Mouse (Mus musculus) neutrophil, adult 65 days (primary cell): ENCODE data around the gene Pitpna. TPM values are rescaled to one million over a fixed set of nuclear protein-coding genes. Genes with fewer than 3 reads are reported as not detected.

Source experiments
- total RNA-seq: library from RNA; stranded (reverse); gene quantifications from 2 replicates; pipeline ENCODE4 v1.2.4, GENCODE M21; 2023

The Pitpna gene
- 231 and 247 TPM in 2 replicates for total RNA-seq

DNA sequence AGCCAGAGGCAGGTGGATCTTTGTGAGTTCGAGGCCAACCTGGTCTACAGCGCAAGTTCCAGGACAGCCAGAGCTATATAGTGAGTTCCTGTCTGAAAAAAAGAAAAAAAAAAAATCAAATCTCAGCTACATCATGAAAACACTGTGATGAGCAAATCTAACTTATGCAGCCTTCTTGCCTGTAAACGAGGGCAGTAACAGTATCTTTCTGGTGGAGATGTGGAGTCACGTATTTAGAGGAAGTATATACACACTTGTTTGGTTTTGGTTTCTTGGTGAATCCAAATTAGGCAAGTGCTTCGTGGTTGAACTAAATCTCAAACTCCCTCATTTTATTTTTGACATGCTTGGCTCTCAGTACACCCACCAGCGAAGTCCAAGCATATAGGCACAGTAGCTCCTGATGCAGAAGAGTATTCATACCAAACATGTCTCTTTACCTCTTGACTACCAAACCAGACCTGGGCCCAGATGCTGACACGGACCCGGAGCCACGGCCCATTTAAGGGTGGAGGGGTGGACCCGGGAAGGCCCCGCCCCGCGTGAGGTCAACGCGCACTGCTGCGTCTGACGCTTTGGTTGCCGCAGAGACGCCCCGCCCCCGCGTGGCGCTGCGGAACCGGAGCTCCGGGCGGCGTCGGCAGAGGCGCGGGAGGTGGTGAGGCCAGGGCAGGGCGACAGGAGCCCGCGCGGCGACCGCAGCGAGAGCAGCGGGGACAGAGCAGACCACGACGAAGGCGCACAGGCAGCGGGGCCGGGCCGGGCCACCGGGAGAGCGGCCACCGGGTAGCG is at the start of gene Pitpna:
TSS of gene Pitpna (plus strand) at position 605 of the 792 bp plus-strand sequence.

DNA sequence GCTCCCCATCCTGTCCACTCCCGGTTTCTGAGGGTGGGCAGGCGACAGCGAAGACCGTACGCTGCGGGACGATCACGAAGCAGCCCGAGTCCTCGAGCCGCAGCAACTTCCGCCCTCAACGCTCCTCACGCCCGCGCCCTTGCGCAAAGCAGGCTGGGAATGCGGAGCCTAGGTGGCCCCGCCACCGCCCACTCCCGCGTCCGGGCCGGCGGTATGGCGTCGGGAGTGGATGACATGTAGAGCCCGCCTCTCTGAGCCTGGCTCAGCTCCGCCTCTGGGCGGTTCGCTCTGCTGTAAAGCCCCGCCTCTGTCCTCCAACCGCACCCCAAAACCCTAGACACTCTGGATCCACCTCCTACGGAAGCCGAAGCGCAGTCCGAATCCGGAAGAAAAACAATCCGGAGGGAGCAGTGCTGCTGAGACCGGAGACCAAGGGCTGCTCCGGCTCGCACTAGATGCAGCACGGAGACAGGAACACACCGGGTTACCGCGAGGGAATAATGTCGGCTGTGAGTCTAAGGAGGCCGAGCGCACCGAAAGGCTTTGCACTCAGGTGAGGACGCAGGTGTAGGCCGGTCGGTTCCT is 42.8 kb downstream of the Pitpna start, which contains the start of gene Inpp5k:
TSS of gene Inpp5k (plus strand) at position 344 of the 585 bp plus-strand sequence.

DNA sequence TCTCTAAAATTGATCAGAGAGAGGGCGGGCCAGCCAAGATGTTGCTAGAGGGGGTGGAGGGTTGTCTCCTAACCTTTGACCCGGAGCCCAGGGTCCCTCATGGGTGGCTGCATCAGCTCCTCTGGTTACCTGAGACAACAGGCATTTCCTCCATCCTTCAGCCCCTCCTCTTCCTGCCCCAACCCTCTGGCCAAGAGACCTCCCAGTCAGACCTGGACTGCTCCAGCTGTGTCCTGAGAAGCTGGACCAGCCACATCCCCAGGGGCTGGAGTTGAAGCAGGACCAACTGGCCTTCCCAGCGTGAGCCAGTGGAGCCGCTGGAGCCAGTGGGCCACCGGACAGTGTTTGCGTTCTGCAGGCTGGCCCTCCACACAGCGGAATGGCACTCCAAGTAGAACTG is 62.4 kb downstream of the Pitpna start, which contains the start of gene Myo1c:
TSS of gene Myo1c (plus strand) at position 194 of the 400 bp plus-strand sequence.

Other genes starting within 250 kb of the Pitpna start
- 46.0 and 60.1 TPM in 2 replicates for gene Rpa1, start 239.8 kb upstream of the Pitpna start, total RNA-seq
- gene Smyd4, start 239.7 kb upstream of the Pitpna start, total RNA-seq = 2.2 and 2.4 TPM in 2 replicates
- gene Serpinf1, start 165.4 kb upstream of the Pitpna start, total RNA-seq = 12.8 and 20.2 TPM in 2 replicates
- 0.28 TPM in 1 of 2 replicates, not detected in the other for gene Serpinf2, start 148.5 kb upstream of the Pitpna start, total RNA-seq
- gene Wdr81, start 133.4 kb upstream of the Pitpna start, total RNA-seq = 27.5 and 41.1 TPM in 2 replicates
- gene Tlcd2, start 126.4 kb upstream of the Pitpna start, total RNA-seq = 5.6 and 7.5 TPM in 2 replicates
- gene Prpf8, start 101.3 kb upstream of the Pitpna start, total RNA-seq = 101 and 113 TPM in 2 replicates
- 0.84 and 0.85 TPM in 2 replicates for gene Rilp, start 78.0 kb upstream of the Pitpna start, total RNA-seq
- gene Scarf1, start 74.6 kb upstream of the Pitpna start, total RNA-seq = 0.79 and 1.1 TPM in 2 replicates
- 48.8 and 80.5 TPM in 2 replicates for gene Slc43a2, start 56.4 kb upstream of the Pitpna start, total RNA-seq
- gene Inpp5k, start 42.9 kb downstream of the Pitpna start, total RNA-seq = 101 and 111 TPM in 2 replicates
- 50.0 and 62.0 TPM in 2 replicates for gene Myo1c, start 62.4 kb downstream of the Pitpna start, total RNA-seq
- gene Crk, start 91.2 kb downstream of the Pitpna start, total RNA-seq = 49.7 and 73.0 TPM in 2 replicates
- 182 and 196 TPM in 2 replicates for gene Ywhae, start 144.8 kb downstream of the Pitpna start, total RNA-seq
- not detected in 2 replicates for gene Doc2b, start 208.0 kb downstream of the Pitpna start, total RNA-seq